Mouse (Mus musculus) large intestine, adult 2 months (tissue): ENCODE data around the gene Il5. TPM values are rescaled to one million over a fixed set of nuclear protein-coding genes. Genes with fewer than 3 reads are reported as not detected.

Experiments
- DNase-seq: peaks from one replicate; pipeline ENCODE4 v3.0.0-alpha.2; 2012; ENCODE audit warnings: low read depth, low spot score
- WGBS: fragments of 180-500 bp; shearing (Covaris S2); methylation state at CpG from one replicate; pipeline ENCODE4 v1.1.7; 2018; 5-methylcytosine and 5-hydroxymethylcytosine counted together
- polyA plus RNA-seq: library from polyadenylated mRNA; depleted of rRNA; stranded (reverse); fragments of >200 nt; gene quantifications from 2 replicates; pipeline ENCODE4 v1.2.3, GENCODE M21; 2012; rRNA removed

Gene Il5
- polyA plus RNA-seq, result 0.10 TPM in 1 of 2 replicates, not detected in the other

DNA sequence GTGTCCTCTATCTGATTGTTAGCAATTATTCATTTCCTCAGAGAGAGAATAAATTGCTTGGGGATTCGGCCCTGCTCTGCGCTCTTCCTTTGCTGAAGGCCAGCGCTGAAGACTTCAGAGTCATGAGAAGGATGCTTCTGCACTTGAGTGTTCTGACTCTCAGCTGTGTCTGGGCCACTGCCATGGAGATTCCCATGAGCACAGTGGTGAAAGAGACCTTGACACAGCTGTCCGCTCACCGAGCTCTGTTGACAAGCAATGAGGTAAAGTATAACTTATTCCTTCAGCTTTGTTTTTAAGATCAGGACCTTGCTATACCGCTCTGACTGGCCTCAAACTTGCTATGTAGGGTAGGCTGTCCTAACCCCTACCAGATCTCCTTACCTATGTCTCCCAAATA is at the start of gene Il5:
Gene Il5 (plus strand): TSS at position 80 of the 400 bp plus-strand sequence.
- 76% methylated on average over 6 of the region's 6 CpGs for WGBS

DNA sequence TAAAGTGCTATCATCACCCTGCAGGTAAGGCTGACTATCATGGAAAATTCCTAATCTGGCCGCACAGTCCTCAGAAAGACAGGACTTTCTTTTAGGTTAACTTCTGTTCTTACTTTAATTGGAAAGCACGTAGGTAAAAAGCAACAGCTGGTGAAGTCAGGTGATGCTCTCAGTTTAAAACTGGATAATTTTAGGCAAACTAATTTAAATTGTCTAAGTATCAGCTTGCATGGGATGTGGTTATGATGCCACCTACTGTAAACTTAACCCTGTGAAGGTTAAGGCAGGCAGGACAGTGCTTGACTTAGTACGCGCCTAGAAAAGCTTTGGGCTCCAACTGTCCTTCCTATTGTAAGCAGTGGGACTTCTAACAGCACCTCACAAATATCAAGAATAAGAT is 49.2 kb upstream of the Il5 start:
- no peak for DNase-seq
- 95% methylated on average over 4 of the region's 4 CpGs for WGBS

More for the DNA sequence above, at the start of gene Il5:
- DNase-seq, result no peak

GRCm38 (mm10) chr11:53680141-53680540 is 40.5 kb upstream of the Il5 start:
- WGBS, result 78% methylated on average over 4 of the region's 4 CpGs
- DNase-seq, result no peak

DNA sequence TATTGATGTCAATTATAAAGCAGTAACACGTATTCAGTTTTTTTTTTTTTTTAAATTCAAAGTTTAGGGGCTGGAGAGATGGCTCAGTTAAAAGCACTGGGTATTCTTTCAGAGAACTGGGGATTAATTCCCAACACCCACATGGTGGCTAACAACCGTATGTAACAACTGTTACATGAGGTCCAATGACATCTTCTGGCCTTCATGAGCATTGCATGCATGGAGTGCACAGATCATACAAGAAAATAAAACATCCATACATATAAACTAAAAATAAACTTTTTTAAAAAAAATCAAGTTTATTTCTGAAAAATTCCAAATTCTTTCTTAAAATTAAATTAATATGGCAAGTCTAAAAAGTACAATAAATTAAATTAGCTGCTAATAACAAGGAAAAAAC is 38.9 kb upstream of the Il5 start:
- WGBS, result 97% methylated on average over 2 of the region's 2 CpGs
- no peak for DNase-seq

DNA sequence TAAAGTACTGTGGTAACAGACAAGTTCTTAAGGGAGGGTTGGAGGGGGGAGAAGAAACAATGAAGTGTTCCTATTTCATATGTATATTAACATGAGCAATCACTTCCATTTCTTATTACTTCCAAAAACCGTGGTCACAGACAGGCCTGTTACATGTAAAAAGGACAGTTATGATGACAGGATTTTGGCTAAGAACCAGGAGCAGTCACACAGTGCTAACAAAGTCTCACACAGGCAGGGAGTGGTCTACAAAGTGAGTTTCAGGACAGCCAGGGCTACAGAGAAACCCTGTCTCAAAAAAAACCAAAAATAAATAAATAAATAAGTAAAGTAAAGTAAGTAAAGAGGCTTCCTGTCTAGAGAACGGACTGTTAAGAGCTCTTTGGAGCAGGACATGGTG is 38.4 kb upstream of the Il5 start:
- WGBS, result 78% methylated on average over 2 of the region's 2 CpGs

GRCm38 (mm10) chr11:53682994-53683530 is 37.5 kb upstream of the Il5 start:
- no peak for DNase-seq
- 86% methylated on average over 9 of the region's 9 CpGs for WGBS

More for the DNA sequence above, 38.4 kb upstream of the Il5 start:
- DNase-seq, result no peak

DNA sequence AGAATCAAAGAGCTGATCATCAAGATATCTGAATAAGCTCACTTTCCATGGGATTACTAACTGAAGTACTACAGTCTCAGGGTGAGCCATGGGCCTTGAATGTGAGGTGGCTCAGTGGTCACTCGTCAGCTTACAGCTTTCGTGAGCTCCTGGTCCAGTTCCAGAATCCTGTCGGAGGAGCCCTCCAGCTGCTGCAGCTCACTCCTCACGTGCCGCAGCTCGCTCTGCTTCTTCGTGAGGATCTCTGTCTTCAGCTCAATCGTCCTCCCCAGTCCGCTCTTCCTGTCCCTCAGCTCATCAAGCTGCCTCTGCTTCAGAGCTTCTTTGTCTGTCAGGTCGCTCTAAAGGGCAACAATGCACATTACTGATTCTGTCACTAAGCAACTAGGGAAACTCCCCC is 28.6 kb upstream of the Il5 start:
- no peak for DNase-seq
- WGBS, result 83% methylated on average over 10 of the region's 10 CpGs

DNA sequence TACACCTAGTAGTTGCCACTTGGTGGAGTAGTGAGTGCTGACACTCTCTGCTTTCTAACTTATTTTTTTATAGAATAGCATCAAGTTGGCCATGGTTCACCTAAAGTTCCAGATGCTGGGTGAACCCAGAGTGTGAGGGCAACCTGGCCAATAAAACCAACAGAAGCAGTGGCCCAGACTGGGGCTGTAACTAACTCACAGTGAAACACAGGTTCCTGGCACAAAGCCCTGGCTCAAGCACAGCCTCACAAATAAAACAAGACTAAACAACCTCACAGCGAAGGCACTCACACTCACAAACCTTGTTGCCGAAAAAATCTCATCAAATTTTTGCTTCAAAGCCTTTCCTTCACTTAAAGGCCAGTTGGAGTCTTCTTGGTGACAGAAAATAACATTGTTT is 22.1 kb upstream of the Il5 start:
- 49% methylated on average over 2 of the region's 2 CpGs for WGBS

DNA sequence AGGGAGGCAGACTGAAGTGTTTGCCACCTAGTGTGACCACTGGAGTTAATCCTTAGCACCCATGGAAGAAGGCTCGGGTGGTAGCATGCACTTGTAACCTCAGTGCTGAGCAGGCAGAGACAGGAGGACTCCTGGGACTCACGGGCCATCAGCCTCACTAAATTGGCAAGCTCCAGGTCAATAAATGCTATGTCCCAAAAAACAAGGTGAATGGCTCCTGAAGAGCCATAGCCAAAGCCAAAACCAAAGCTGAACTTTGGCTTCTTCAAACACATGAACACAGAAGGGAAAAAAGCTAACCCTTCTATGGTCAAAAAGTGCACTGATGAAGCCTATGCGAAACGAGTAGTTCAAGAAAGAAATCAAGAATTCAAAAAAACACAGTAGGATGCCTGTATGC is 21.2 kb upstream of the Il5 start:
- no peak for DNase-seq
- WGBS, result 85% methylated on average over 4 of the region's 4 CpGs

More for the DNA sequence above, 22.1 kb upstream of the Il5 start:
- no peak for DNase-seq

DNA sequence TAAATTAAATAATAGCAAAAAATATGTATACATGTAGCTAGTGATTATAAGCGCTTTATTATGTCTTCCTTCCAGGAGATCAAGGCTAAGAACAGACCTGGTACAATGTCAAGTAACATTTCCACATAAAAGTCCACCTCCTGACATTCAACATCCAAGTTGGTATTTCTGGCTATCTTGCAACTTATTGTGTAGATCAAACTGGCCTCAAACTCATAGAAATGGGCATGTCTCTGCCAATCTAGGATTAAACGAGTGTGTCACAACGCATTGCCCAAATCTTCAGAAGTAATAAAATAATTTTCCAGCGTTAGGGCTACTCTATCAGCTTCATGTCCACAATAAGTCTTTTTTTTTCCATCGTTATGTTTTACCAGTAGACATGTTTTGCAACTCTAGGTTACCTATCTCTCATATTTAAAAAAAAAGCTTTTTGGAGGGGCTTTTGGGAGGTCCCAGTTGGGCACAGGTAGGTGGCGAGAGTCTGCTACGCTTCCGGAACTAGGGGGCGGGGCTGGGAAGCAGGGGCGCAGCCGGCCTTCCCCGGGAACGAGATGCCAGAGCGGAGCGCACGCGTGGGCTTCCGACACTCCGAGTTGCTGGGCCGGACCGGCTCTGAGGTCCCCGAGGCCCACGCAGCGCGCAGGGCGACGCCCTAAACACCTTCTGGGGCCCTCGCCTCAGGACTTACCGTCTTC is 14.2 kb upstream of the Il5 start:
- DNase-seq, result peak; percentile 14

GRCm38 (mm10) chr11:53706934-53707717 is 13.5 kb upstream of the Il5 start, which contains the start of gene Rad50:
Gene Rad50 (minus strand): TSS chr11:53707319.
- peak; percentile 80 for DNase-seq
- 2% methylated on average over 55 of the region's 55 CpGs for whole genome bisulfite sequencing

More for the DNA sequence above, 14.2 kb upstream of the Il5 start:
- WGBS, result 3% methylated on average over 29 of the region's 29 CpGs

- WGBS, result 68% methylated on average over 3 of the region's 3 CpGs
Measured at GRCm38 (mm10) chr11:53707718-53708009, 12.9 kb upstream of the Il5 start.

DNA sequence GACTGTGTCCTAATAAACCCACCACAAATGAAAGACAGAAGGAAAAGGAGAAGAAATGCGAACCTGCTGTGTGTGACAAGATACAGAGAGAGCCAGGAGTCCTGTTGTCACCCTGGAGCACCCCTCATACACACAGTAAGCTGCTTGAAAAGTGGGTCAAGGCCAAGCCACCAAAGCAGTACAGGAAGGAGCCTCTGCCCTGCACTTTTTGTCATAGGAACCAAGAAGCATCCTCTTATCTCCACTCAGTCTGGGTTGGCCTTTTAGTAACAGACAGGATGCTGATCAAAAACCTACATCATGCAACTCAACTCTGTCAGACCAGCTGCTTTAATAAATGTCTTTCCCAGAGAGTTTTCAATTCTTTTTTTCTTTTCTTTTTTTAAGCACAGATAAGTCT is 893 bp upstream of the Il5 start:
- no peak for DNase-seq
- WGBS, result 71% methylated on average over 1 of the region's 1 CpGs

More at GRCm38 (mm10) chr11:53707718-53708009, 12.9 kb upstream of the Il5 start:
- DNase-seq, result no peak

DNA sequence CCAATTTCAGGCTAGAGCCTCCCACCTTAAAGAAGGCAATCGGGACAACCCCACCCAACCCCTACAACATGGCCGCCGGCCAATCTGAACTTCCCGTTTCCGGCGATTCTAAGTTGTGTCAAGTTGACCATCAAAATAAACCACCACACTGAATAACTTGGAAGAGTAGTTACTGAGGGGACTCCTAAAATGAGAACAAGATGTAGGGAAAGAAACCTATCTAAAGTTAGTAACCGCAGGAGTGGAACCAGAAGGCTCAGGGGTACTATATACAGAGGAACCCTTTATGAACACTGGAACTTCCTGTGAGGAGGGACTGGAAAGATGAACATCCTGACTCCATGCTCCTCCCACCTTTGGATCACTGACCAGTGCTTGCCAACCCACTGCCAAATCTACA is 10.9 kb downstream of the Il5 start:
- WGBS, result 96% methylated on average over 7 of the region's 7 CpGs
- no peak for DNase-seq

- 81% methylated on average over 8 of the region's 8 CpGs for WGBS
- no peak for DNase-seq
Measured at GRCm38 (mm10) chr11:53732244-53732643, 11.7 kb downstream of the Il5 start.

DNA sequence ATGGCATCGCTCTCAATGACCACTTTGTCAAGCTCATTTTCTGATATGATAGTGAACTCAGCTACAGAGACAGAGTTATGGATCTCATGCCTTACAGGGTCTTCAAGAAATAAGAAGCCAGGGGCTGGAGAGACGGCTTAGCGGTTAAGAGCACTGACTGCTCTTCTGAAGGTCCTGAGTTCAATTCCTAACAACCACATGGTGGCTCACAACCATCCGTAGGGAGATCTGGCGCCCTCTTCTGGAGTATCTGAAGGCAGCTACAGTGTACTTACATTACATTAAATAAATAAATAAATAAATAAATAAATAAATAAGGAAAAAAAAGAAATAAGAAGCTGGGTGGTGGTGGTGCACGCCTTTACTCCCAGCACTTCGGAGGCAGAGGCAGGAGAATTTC is 13.2 kb downstream of the Il5 start:
- no peak for DNase-seq
- WGBS, result 87% methylated on average over 7 of the region's 7 CpGs

DNA sequence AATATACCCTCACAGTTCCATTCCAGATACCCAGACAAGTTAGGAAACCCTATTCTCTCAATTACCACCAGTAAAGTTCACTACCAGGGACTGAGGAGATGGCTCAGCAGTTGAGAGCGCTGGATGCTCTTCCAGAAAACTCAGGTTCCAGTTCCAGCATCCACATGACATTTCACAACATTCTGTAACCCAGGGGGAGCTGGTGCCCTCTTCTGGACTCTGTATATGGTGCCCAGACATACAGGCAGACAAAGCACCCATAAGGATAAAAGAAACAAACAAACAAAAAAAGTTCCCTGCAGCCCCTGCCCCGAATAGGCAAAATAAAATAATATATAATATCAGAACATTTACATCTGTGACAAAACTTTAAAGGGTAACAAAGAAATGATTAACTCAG is 13.8 kb downstream of the Il5 start:
- WGBS, result 85% methylated on average over 2 of the region's 2 CpGs
- DNase-seq, result no peak

- WGBS, result 65% methylated on average over 18 of the region's 18 CpGs
- no peak for DNase-seq
Measured at GRCm38 (mm10) chr11:53734970-53735681, 14.5 kb downstream of the Il5 start.

- WGBS, result 19% methylated on average over 17 of the region's 17 CpGs
- no peak for DNase-seq
Measured at GRCm38 (mm10) chr11:53735682-53736245, 15.2 kb downstream of the Il5 start.
